Mouse (Mus musculus) hindbrain, postnatal 0 days (tissue): ENCODE data around the gene Taok1. TPM values are rescaled to one million over a fixed set of nuclear protein-coding genes. Genes with fewer than 3 reads are reported as not detected.

ENCODE experiments used
- ATAC-seq: fragments of 200-750 bp; cut with Nextera tagmentation; 2 replicates; pipeline ENCODE4 v1.8.0; 2017; ENCODE audit warnings: mild to moderate bottlenecking, moderate TSS enrichment, moderate library complexity
- DNase-seq: peaks from one replicate; pipeline ENCODE4 v3.0.0-alpha.2; 2015; ENCODE audit warnings: low spot score
- H3K27ac ChIP-seq: fragments of 300-500 bp; sonication (generic); 2 replicates; pipeline ENCODE4 v1.5.1; 2014; ENCODE audit warnings: mild to moderate bottlenecking
- H3K27me3 ChIP-seq: fragments of 300-500 bp; sonication (generic); 2 replicates; pipeline ENCODE4 v1.6.1; 2014; ENCODE audit warnings: low read length, mixed read lengths; ENCODE audit not compliant: insufficient read depth
- H3K36me3 ChIP-seq: fragments of 300-500 bp; sonication (generic); 2 replicates; pipeline ENCODE4 v1.6.1; 2014; ENCODE audit warnings: low read length, mixed read lengths; ENCODE audit not compliant: insufficient read depth
- H3K4me1 ChIP-seq: fragments of 300-500 bp; sonication (generic); 2 replicates; pipeline ENCODE4 v1.6.1; 2014; ENCODE audit warnings: antibody characterized with exemption, low read length, mixed read lengths; ENCODE audit not compliant: insufficient read depth
- H3K4me2 ChIP-seq: fragments of 300-500 bp; sonication (generic); 2 replicates; pipeline ENCODE4 v1.6.1; 2014; ENCODE audit warnings: low read depth, mild to moderate bottlenecking, low read length, moderate library complexity, mixed read lengths
- H3K4me3 ChIP-seq: fragments of 300-500 bp; sonication (generic); 2 replicates; pipeline ENCODE4 v1.5.1; 2014; ENCODE audit warnings: low read length
- H3K9ac ChIP-seq: fragments of 300-500 bp; sonication (generic); replicated peaks from 2 replicates; pipeline ENCODE4 v1.6.1; 2014; ENCODE audit warnings: mild to moderate bottlenecking, low read length, moderate library complexity, mixed read lengths
- H3K9me3 ChIP-seq: fragments of 300-500 bp; sonication (generic); 2 replicates; pipeline ENCODE4 v1.6.1; 2016; ENCODE audit warnings: low read length, mixed read lengths
- CTCF ChIP-seq: IDR thresholded peaks from 2 replicates; pipeline ENCODE4 v1.5.1; 2016; ENCODE audit warnings: antibody characterized with exemption, control low read depth, low read depth
- WGBS: fragments of 180-500 bp; shearing (Covaris S2); extraction: QIAGEN DNeasy Blood & Tissue Kit; methylation state at CpG from one replicate; pipeline ENCODE4 v1.1.7; 2014; 5-methylcytosine and 5-hydroxymethylcytosine counted together
- polyA plus RNA-seq: library from polyadenylated mRNA; unstranded; fragments of >200 nt; fragmentation: Nextera tagmentation; extraction: Ambion mirVana; gene quantifications from 2 replicates; pipeline ENCODE4 v1.2.1, GENCODE M21; 2015
- total RNA-seq: library from RNA; depleted of rRNA; stranded (reverse); fragments of >200 nt; gene quantifications from 2 replicates; pipeline ENCODE4 v1.2.3, GENCODE M21; 2014

Gene Taok1
- total and polyA plus RNA-seq, 2 experiments from 2014 or later, result 27.1 to 50.6 TPM

- no peaks in the 10 kb centered on the region for H3K27me3 ChIP-seq
- ATAC-seq (peak; percentile 82; the same call in 1 of the 2 replicates), DNase-seq (peak; percentile 89)
- H3K27ac ChIP-seq, result no peak overlapping the region
- TF ChIP-seq CTCF, result peak; percentile 93
- H3K9ac ChIP-seq, result 0 out of 2 replicates have a peak overlapping the region, but pooled peaks have one; percentile 15
- 15% methylated on average over 8 of the region's 8 CpGs for WGBS
- 0 out of 2 replicates have a peak, but pooled peaks cover 5% of the 10 kb centered on the region for H3K4me1 ChIP-seq
- H3K36me3 ChIP-seq, result no peaks in the 10 kb centered on the region
- no peaks in the 10 kb centered on the region for H3K9me3 ChIP-seq
- H3K4me2 ChIP-seq, result peak overlapping the region; percentile 61
- peak overlapping the region; percentile 25 for H3K4me3 ChIP-seq
Measured at GRCm38 (mm10) chr11:77630257-77630670, 22.6 kb upstream of the Taok1 start.

- DNase-seq, result peak; percentile 80
- 0 out of 2 replicates have a peak, but pooled peaks have one; percentile 61 for ATAC-seq
Measured at GRCm38 (mm10) chr11:77629476-77629875, 21.9 kb upstream of the Taok1 start.

GRCm38 (mm10) chr11:77626596-77627535 is 19.3 kb upstream of the Taok1 start:
- Histone ChIP-seq H3K4me1 (0 out of 2 replicates have a peak, but pooled peaks cover 9% of the 10 kb centered on the region), H3K4me3 (no peak overlapping the region), H3K27me3 (no peaks in the 10 kb centered on the region), H3K36me3 (no peaks in the 10 kb centered on the region), H3K9me3 (no peaks in the 10 kb centered on the region), H3K27ac (no peak overlapping the region), H3K9ac (no peak overlapping the region), H3K4me2 (no peak overlapping the region)
- no peak for DNase-seq
- no peak for ATAC-seq
- no peak for TF ChIP-seq CTCF
- WGBS, result 68% methylated on average over 5 of the region's 5 CpGs

More at GRCm38 (mm10) chr11:77629476-77629875, 21.9 kb upstream of the Taok1 start:
- Histone ChIP-seq H3K4me3 (no peak overlapping the region), H3K4me2 (no peak overlapping the region), H3K27ac (no peak overlapping the region), H3K4me1 (0 out of 2 replicates have a peak, but pooled peaks cover 5% of the 10 kb centered on the region), H3K36me3 (no peaks in the 10 kb centered on the region), H3K9ac (no peak overlapping the region), H3K27me3 (no peaks in the 10 kb centered on the region), H3K9me3 (no peaks in the 10 kb centered on the region)
- TF ChIP-seq CTCF, result peak; percentile 83
- 0% methylated on average over 1 of the region's 1 CpGs for WGBS

GRCm38 (mm10) chr11:77625061-77625855 is 17.6 kb upstream of the Taok1 start:
- peak overlapping the region; percentile 40 for H3K4me3 ChIP-seq
- peak overlapping the region; percentile 52 for H3K9ac ChIP-seq
- DNase-seq (peak; percentile 84), ATAC-seq (peak; percentile 69)
- H3K27ac ChIP-seq, result peak overlapping the region; percentile 89
- 0 out of 2 replicates have a peak, but pooled peaks cover 9% of the 10 kb centered on the region for H3K4me1 ChIP-seq
- H3K27me3 ChIP-seq, result no peaks in the 10 kb centered on the region
- no peaks in the 10 kb centered on the region for H3K36me3 ChIP-seq
- TF ChIP-seq CTCF, result no peak
- WGBS, result 2% methylated on average over 11 of the region's 11 CpGs
- H3K9me3 ChIP-seq, result no peaks in the 10 kb centered on the region
- H3K4me2 ChIP-seq, result peak overlapping the region; percentile 82

- ATAC-seq (peak; percentile 94), DNase-seq (peak; percentile 85)
- Histone ChIP-seq H3K27me3 (no peaks in the 10 kb centered on the region), H3K9me3 (no peaks in the 10 kb centered on the region), H3K27ac (peak overlapping the region; percentile 89), H3K4me1 (0 out of 2 replicates have a peak, but pooled peaks cover 9% of the 10 kb centered on the region), H3K4me2 (peak overlapping the region; percentile 82), H3K9ac (peak overlapping the region; percentile 52), H3K4me3 (peak overlapping the region; percentile 40), H3K36me3 (no peaks in the 10 kb centered on the region)
- no peak for TF ChIP-seq CTCF
- WGBS, result 1% methylated on average over 17 of the region's 17 CpGs
Measured at GRCm38 (mm10) chr11:77624441-77625060, 16.9 kb upstream of the Taok1 start.

- Histone ChIP-seq H3K9ac (peak overlapping the region; percentile 52; the same call in 1 of the 2 replicates), H3K4me2 (peak overlapping the region; percentile 82), H3K27me3 (no peaks in the 10 kb centered on the region), H3K36me3 (no peaks in the 10 kb centered on the region), H3K9me3 (no peaks in the 10 kb centered on the region), H3K4me1 (0 out of 2 replicates have a peak, but pooled peaks cover 9% of the 10 kb centered on the region), H3K27ac (peak overlapping the region; percentile 89), H3K4me3 (peak overlapping the region; percentile 40)
- DNase-seq (no peak), ATAC-seq (no peak)
- 23% methylated on average over 5 of the region's 5 CpGs for WGBS
- no peak for TF ChIP-seq CTCF
Measured at GRCm38 (mm10) chr11:77624002-77624401, 16.4 kb upstream of the Taok1 start.
